Mouse (Mus musculus): ENCODE data around the gene Nck2. TPM values are rescaled to one million over a fixed set of nuclear protein-coding genes. Genes with fewer than 3 reads are reported as not detected.

Gene Nck2
- polyA plus RNA-seq, 1 experiment = 23.1 TPM

DNA sequence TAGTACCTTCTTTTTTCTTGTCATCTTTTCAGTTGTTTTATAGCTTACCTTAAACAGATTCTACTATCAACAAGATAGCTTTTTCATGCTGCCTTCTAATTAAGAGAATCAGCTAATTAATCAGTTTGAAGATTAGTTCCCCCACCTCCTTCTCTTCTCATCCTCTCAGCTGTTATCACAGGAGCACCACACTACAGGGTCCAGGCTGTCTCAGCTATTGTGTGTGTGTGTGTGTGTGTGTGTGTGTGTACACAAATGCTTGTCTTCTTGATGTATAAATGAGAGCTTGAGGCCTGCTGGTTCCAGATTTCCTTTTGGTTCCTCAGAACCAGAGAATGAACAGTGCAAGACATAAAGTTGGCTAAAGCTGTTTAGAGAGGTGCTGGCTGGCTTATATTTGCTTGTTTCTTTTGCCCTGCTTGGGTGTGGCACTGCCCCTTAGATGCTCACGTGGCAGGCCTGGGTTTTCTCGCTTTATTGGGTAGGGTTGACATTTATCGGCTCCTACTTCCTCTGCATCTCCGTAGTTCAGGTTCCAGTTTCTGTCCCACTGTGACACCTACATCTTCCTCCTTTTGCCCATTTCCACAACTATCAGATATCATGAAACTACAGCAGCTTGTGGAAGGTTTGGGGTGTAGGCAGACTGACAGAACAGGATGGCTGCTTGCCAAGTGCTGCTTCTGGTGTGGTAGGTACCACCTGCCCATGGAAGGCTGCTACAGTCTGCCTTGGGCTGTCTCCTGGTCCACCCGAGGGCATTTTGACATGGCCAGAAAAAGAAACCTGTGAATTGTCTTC lies 29.6 kb downstream of the Nck2 start:
- Histone ChIP-seq H3K4me3 (replicated peaks; ENCODE audit: insufficient read depth, low read depth, low read length) (no peak overlapping the region), H3K27me3 (ENCODE audit: control insufficient read depth, insufficient read depth, low read length) (no peaks in the 10 kb centered on the region), H3K4me1 (ENCODE audit: control insufficient read depth, insufficient read depth, low read length) (peaks cover 31% of the 10 kb centered on the region), H3K27ac (ENCODE audit: insufficient read depth, low read length) (0 out of 2 replicates have a peak overlapping the region, but pooled peaks have one; percentile 36)
- peak; percentile 72 to 80 for DNase-seq
- TF ChIP-seq POLR2A (IDR thresholded peaks at IDR 0.05; ENCODE audit: borderline replicate concordance, insufficient read depth, low read length) (no peak), CTCF (IDR thresholded peaks at IDR 0.05; ENCODE audit: borderline replicate concordance, insufficient read depth, low read depth, low read length) (no peak)
- 14% methylated on average over 5 of the region's 5 CpGs for WGBS

DNA sequence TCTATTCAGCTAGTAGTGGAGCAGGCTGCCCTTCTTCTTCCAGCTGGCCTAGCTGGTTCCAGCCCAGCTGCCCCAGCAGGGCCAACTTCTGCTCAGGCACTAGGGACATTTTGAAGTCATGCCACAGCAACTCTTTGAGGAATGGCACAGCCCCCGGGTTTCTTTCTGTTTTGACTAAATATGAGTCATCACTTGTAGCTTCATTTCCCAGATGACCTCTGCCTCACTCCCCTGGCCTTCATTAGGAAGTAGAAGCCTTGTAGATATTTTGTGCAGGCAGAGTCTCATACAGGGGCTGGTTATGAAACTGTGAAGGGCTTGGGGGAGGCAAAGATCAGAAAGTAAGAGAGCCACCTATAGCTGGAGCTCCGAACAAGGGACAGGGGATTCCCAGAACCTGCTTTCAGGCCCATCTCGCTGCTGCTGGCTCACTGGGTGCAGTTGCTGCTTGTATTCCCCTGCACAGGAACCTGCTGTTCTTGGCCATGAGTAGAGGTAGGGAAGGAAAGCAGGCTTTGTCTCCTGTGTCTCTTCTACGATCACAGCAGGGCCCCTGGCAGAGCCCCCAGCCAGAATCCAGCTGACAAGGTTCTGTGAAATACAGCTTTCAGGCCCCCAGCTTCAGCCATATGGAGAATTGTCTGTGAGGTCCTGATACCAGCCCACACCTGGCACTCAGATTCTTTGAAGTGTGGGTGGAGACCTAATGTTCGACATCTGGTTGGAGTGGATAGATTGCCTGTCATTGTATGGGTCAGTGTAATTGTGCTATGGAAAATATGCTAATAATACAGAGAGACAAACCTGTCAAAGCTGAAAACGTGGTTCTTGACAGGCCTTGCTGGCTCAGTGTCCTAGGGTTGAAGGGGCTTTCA lies 30.4 kb downstream of the Nck2 start:
- TF ChIP-seq CTCF (IDR thresholded peaks at IDR 0.05; ENCODE audit: borderline replicate concordance, insufficient read depth, low read depth, low read length) (no peak), POLR2A (IDR thresholded peaks at IDR 0.05; ENCODE audit: borderline replicate concordance, insufficient read depth, low read length) (no peak)
- Histone ChIP-seq H3K4me1 (ENCODE audit: control insufficient read depth, insufficient read depth, low read length) (peaks cover 28% of the 10 kb centered on the region), H3K27ac (ENCODE audit: insufficient read depth, low read length) (peak overlapping the region; percentile 36; the same call in 1 of the 2 replicates), H3K27me3 (ENCODE audit: control insufficient read depth, insufficient read depth, low read length) (no peaks in the 10 kb centered on the region), H3K4me3 (replicated peaks; ENCODE audit: insufficient read depth, low read depth, low read length) (no peak overlapping the region)
- DNase-seq = peak in 1 of 2 experiments; percentile 46
- WGBS = 23% methylated on average over 6 of the region's 6 CpGs

DNA sequence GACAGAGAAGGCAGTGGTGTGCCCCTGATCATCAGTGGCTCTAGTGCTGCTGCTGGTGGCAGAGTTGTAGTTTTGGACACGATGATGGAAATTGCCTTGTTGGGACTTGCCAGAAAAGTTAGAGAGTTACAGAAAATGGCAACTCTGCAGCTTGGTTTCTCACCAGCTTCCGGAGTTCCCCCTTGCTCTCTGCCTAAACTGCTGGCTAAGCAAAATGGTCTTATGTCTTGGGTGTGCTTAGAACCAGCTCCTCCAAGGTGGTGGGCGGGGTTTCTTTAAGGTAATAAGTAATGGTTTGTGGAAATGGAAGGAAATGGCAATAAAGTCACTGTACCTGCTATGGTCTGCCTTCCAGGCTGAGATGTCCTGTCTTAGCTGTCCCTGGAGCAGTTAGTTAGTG lies 33.6 kb downstream of the Nck2 start:
- H3K27ac ChIP-seq (ENCODE audit: insufficient read depth, low read length) = no peak overlapping the region
- no peak for DNase-seq
- 95% methylated on average over 3 of the region's 3 CpGs for WGBS
- peaks cover 18% of the 10 kb centered on the region for H3K4me1 ChIP-seq (ENCODE audit: control insufficient read depth, insufficient read depth, low read length)
- H3K4me3 ChIP-seq (replicated peaks; ENCODE audit: insufficient read depth, low read depth, low read length) = no peak overlapping the region
- H3K27me3 ChIP-seq (ENCODE audit: control insufficient read depth, insufficient read depth, low read length) = no peaks in the 10 kb centered on the region
- TF ChIP-seq POLR2A (IDR thresholded peaks at IDR 0.05; ENCODE audit: borderline replicate concordance, insufficient read depth, low read length) = no peak
- no peak for TF ChIP-seq CTCF (IDR thresholded peaks at IDR 0.05; ENCODE audit: borderline replicate concordance, insufficient read depth, low read depth, low read length)

DNA sequence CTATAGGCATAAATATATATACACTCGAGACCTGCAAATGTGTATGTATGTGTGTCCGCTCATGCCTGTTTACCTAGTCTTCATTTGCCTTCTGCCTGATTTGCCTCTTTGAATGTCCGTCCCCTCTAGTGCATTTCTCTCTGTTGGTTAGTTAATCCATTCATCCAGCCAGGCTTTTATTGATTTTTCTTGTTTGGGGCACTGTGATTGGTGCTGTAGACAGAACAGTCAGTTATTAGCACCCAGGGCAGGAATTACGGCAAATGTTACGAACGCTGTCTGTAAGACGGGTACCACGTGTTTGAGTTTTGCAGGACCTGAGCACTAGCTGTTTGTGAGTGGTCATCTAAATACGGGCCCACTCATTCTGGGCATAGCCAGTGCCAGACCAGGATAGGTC lies 40.8 kb downstream of the Nck2 start:
- 94% methylated on average over 9 of the region's 9 CpGs for WGBS
- Histone ChIP-seq H3K4me3 (replicated peaks; ENCODE audit: insufficient read depth, low read depth, low read length) (no peak overlapping the region), H3K4me1 (ENCODE audit: control insufficient read depth, insufficient read depth, low read length) (peaks cover 16% of the 10 kb centered on the region), H3K27ac (ENCODE audit: insufficient read depth, low read length) (no peak overlapping the region), H3K27me3 (ENCODE audit: control insufficient read depth, insufficient read depth, low read length) (no peaks in the 10 kb centered on the region)
- DNase-seq = no peak
- TF ChIP-seq POLR2A (IDR thresholded peaks at IDR 0.05; ENCODE audit: borderline replicate concordance, insufficient read depth, low read length) (no peak), CTCF (IDR thresholded peaks at IDR 0.05; ENCODE audit: borderline replicate concordance, insufficient read depth, low read depth, low read length) (no peak)

DNA sequence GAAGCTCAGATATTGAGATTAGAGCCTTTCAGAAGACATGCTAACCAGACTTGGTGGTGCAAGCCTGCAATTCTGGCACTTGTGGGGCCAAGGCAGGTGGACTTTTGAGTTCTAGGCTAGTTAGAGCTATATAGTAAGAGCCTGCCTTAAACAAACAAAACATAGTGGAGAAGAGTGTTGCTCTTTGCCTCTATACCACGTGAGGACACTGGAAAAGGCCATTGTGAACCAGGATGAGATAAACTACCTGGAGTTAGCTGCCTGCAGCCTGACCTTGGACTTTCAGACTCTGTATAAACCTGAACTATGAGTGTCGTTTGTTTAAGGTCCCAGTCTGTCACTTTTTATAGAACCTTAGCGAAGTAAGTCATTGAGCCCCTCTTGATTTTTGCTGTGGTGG lies 42.1 kb downstream of the Nck2 start:
- DNase-seq = no peak
- Histone ChIP-seq H3K27me3 (ENCODE audit: control insufficient read depth, insufficient read depth, low read length) (no peaks in the 10 kb centered on the region), H3K27ac (ENCODE audit: insufficient read depth, low read length) (no peak overlapping the region), H3K4me3 (replicated peaks; ENCODE audit: insufficient read depth, low read depth, low read length) (no peak overlapping the region), H3K4me1 (ENCODE audit: control insufficient read depth, insufficient read depth, low read length) (peaks cover 18% of the 10 kb centered on the region)
- TF ChIP-seq POLR2A (IDR thresholded peaks at IDR 0.05; ENCODE audit: borderline replicate concordance, insufficient read depth, low read length) = no peak
- no peak for TF ChIP-seq CTCF (IDR thresholded peaks at IDR 0.05; ENCODE audit: borderline replicate concordance, insufficient read depth, low read depth, low read length)
- WGBS = 90% methylated on average over 3 of the region's 3 CpGs

DNA sequence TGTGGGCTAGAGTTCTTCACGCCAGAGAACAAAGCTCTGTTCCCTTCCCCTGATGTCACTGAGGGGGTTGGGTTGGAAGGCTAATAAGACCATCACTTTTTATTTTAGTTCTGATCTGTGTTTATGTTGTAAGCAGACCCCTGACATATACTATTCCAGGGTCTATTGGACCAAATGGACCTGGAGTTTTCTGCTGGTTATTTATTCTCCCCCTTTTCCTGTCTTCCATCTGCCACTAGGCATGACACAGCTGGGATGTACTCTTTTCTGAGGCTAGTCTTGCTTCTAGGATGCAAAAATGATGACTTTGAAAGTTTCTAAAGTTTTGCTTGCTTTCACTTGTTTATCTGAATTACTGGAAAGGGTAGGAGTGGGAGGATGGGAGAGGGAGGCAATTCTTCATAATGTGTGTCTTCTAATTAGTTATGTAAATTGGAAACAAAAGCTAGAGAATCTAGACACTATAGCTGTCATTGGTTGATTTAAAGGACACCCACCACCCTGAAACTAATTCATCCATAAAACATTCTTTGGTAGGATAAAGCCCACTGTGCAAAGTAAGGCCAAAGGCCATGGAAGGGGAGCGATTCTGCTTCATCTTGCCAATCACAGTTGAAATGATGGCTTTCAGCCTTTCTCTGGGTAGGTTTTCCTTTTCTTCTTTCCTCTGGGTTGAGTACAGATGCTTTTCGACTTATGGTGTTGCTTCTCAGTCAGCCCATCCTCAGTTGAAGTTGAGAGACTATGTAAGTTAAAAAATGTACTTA lies 42.8 kb downstream of the Nck2 start:
- DNase-seq = no peak
- H3K4me3 ChIP-seq (replicated peaks; ENCODE audit: insufficient read depth, low read depth, low read length) = no peak overlapping the region
- H3K4me1 ChIP-seq (ENCODE audit: control insufficient read depth, insufficient read depth, low read length) = peaks cover 22% of the 10 kb centered on the region
- TF ChIP-seq POLR2A (IDR thresholded peaks at IDR 0.05; ENCODE audit: borderline replicate concordance, insufficient read depth, low read length) = no peak
- no peak for TF ChIP-seq CTCF (IDR thresholded peaks at IDR 0.05; ENCODE audit: borderline replicate concordance, insufficient read depth, low read depth, low read length)
- H3K27me3 ChIP-seq (ENCODE audit: control insufficient read depth, insufficient read depth, low read length) = no peaks in the 10 kb centered on the region
- 65% methylated on average over 3 of the region's 3 CpGs for WGBS
- H3K27ac ChIP-seq (ENCODE audit: insufficient read depth, low read length) = no peak overlapping the region

DNA sequence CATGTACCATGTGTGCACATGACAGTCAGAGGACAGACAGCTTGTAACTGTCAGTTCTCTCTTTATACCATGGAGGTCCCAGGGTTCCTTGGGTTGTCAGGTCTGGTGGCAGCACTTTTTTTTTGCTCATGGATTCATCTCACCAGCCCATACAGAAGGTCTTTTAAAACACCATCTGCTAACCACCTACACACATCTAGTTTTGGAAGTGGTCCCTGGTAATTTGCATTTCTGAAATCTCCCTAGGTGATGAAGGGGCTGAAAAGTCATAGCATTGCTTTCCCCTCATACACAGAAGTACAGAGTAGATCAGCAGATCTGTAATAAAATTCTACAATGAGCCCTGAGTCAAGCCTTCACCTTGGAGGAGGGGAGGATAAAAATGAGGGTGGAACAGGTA lies 44.9 kb downstream of the Nck2 start:
- H3K27ac ChIP-seq (ENCODE audit: insufficient read depth, low read length) = no peak overlapping the region
- DNase-seq = no peak
- H3K4me3 ChIP-seq (replicated peaks; ENCODE audit: insufficient read depth, low read depth, low read length) = no peak overlapping the region
- no peak for TF ChIP-seq CTCF (IDR thresholded peaks at IDR 0.05; ENCODE audit: borderline replicate concordance, insufficient read depth, low read depth, low read length)
- TF ChIP-seq POLR2A (IDR thresholded peaks at IDR 0.05; ENCODE audit: borderline replicate concordance, insufficient read depth, low read length) = no peak
- no peaks in the 10 kb centered on the region for H3K27me3 ChIP-seq (ENCODE audit: control insufficient read depth, insufficient read depth, low read length)
- peaks cover 22% of the 10 kb centered on the region for H3K4me1 ChIP-seq (ENCODE audit: control insufficient read depth, insufficient read depth, low read length)
